Mouse (Mus musculus) forebrain, embryonic 14.5 days (tissue): ENCODE measurements at regions not wholly inside any gene's neighbourhood (a gene's known extent, or its start where the extent isn't known, plus 50 kb on each side); places are given as distances from the start of the nearest gene placed in this dataset.

Experiments used
- ATAC-seq: fragments of 200-750 bp; cut with Nextera tagmentation; 2 replicates; pipeline ENCODE4 v1.8.0; 2017; ENCODE audit warnings: mild to moderate bottlenecking, moderate library complexity
- DNase-seq: peaks from one replicate; pipeline ENCODE4 v3.0.0-alpha.2; 2015; ENCODE audit warnings: low spot score
- H3K27ac ChIP-seq: fragments of 300-500 bp; sonication (generic); 2 replicates; pipeline ENCODE4 v1.5.1; 2014; ENCODE audit warnings: low read depth, mild to moderate bottlenecking, control low read depth, low read length, moderate library complexity
- H3K27me3 ChIP-seq: fragments of 300-500 bp; sonication (generic); replicated peaks from 2 replicates; pipeline ENCODE4 v1.6.1; 2014; ENCODE audit warnings: low read length, control low read depth, mixed read lengths; ENCODE audit not compliant: control insufficient read depth, insufficient read depth
- H3K36me3 ChIP-seq: fragments of 300-500 bp; sonication (generic); 2 replicates; pipeline ENCODE4 v1.6.1; 2014; ENCODE audit warnings: low read length, control low read depth; ENCODE audit not compliant: control insufficient read depth, insufficient read depth
- H3K4me1 ChIP-seq: fragments of 300-500 bp; sonication (generic); 2 replicates; pipeline ENCODE4 v1.6.1; 2014; ENCODE audit warnings: antibody characterized with exemption, low read length, control low read depth; ENCODE audit not compliant: control insufficient read depth, insufficient read depth
- H3K4me2 ChIP-seq: fragments of 300-500 bp; sonication (generic); 2 replicates; pipeline ENCODE4 v1.6.1; 2014; ENCODE audit warnings: mild to moderate bottlenecking, control low read depth, low read length
- H3K4me3 ChIP-seq: fragments of 300-500 bp; sonication (generic); 2 replicates; pipeline ENCODE4 v1.5.1; 2014; ENCODE audit warnings: low read depth, low read length, control low read depth
- H3K9ac ChIP-seq: fragments of 300-500 bp; sonication (generic); 2 replicates; pipeline ENCODE4 v1.6.1; 2014; ENCODE audit warnings: mild to moderate bottlenecking, low read length, control low read depth, moderate library complexity
- H3K9me3 ChIP-seq: fragments of 300-500 bp; sonication (generic); replicated peaks from 2 replicates; pipeline ENCODE4 v1.6.1; 2016; ENCODE audit warnings: low read length, control low read depth, mixed read lengths; ENCODE audit not compliant: control insufficient read depth
- WGBS: fragments of 180-500 bp; shearing (Covaris S2); extraction: QIAGEN DNeasy Blood & Tissue Kit; methylation state at CpG from one replicate; pipeline ENCODE4 v1.1.7; 2014; 5-methylcytosine and 5-hydroxymethylcytosine counted together

DNA sequence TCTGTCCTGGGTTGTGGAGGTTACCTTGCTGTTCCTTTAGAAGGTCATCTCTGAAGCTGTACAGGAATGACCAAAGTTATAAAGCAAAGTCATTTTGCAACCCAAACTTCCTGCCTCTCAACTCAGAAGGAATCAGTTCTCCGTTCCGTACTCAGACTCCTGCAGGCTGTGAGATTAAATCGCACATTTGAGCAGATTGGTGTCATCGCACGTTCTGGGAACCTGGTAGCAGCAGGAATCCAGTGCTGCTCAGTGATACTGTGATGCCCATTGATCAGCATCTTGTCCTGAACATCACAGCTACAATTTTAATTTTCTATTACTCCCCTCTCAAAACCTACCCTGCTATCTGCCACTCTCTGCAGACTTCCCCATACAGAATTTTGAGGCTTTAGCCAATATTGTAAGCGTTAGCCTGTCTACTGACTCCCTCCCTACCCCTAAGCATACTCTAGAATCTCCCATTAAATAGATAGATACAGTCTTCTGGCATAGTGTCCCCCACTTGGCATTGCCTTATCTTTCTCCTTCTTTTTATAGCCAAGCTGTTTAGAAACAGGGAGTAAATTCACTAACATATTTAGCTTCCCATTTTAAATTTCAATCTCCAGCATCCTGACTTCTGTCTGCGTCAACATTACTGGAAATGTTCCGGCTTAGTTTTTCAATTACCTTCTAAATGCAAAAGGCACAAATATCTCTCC is 482.1 kb downstream of the Cntnap4 start:
- 84% methylated on average over 8 of the region's 8 CpGs for whole genome bisulfite sequencing
- Histone ChIP-seq H3K4me3 (no peak overlapping the region), H3K9ac (no peak overlapping the region), H3K27me3 (no peaks in the 10 kb centered on the region), H3K4me2 (no peak overlapping the region), H3K9me3 (no peaks in the 10 kb centered on the region), H3K27ac (no peak overlapping the region), H3K4me1 (no peaks in the 10 kb centered on the region), H3K36me3 (no peaks in the 10 kb centered on the region)
- DNase-seq (peak; percentile 42), ATAC-seq (no peak)

DNA sequence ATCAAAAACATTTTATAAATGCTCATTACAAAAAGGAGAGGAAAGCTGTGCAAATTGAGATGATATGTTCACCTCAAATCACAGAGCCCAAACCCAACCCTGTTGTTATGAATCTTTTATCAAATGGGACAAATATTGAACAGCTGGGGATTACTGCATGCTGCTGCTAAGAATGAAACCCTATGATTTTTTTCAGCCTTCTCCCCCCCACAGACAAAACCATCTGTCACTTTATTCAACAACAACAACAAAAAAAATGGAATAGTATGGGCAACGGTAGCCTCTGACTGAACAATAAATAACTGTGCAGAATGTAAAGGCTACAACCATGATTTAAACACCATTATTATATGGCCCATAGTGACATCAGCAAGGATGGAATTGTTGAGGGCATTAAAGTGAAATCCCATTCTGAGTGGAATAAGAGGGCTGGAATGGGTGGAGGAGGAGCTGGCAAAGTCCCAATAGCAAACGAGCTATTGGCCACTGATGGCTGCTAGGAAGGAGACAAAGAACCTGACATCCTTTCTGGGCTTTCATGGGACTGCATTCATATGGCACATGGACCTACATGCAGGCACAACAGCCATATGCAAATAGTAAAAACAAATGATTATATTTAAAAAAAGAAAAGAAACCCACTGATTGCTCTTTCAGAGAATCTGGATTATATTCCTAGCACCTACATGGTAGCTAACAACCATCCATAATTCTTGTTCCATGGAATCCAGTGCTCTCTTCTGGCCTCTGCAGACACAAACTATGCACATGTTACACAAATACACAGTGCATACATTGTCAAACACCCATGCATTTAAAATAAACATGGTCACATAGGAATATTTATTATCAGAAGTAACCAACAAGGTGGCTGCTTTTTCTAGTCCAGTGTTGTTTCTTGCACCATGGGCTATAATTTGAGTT is 495.7 kb downstream of the Cntnap4 start:
- Histone ChIP-seq H3K4me2 (no peak overlapping the region), H3K27me3 (no peaks in the 10 kb centered on the region), H3K27ac (peak overlapping the region; percentile 61), H3K36me3 (no peaks in the 10 kb centered on the region), H3K9ac (no peak overlapping the region), H3K9me3 (no peaks in the 10 kb centered on the region), H3K4me3 (no peak overlapping the region), H3K4me1 (no peaks in the 10 kb centered on the region)
- ATAC-seq (peak; percentile 91), DNase-seq (peak; percentile 85)
- 9% methylated on average over 2 of the region's 2 CpGs for WGBS

DNA sequence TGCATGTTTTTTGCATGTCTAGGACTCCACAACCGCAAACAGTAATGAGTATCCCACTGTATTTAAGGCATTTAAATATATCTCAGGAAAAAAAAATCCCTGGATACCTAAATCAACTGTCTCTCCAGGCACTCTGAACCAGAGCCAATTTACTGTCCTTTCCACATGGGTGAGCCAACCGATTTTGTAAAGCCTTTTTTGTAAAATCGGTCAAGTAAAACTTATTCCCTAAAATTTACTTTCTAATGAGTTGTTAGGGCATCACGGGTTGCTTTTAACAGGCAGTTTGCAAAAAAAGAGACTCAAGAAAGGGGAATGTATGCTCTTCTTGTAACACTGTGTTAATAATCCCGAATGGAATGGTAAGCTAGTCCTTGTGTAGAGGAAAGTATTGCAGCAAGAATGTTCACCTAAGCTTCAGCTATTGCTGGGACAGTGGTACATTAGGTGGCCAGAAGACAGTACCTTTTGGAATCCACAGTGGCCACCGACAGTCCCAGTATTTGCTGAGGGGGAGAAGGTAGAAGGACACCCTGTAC is 496.4 kb downstream of the Cntnap4 start:
- Histone ChIP-seq H3K4me3 (no peak overlapping the region), H3K4me2 (no peak overlapping the region), H3K4me1 (no peaks in the 10 kb centered on the region), H3K9ac (no peak overlapping the region), H3K9me3 (no peaks in the 10 kb centered on the region), H3K27me3 (no peaks in the 10 kb centered on the region), H3K36me3 (no peaks in the 10 kb centered on the region), H3K27ac (peak overlapping the region; percentile 61)
- 23% methylated on average over 6 of the region's 6 CpGs for WGBS
- peak; percentile 64 for ATAC-seq
- peak; percentile 83 for DNase-seq

DNA sequence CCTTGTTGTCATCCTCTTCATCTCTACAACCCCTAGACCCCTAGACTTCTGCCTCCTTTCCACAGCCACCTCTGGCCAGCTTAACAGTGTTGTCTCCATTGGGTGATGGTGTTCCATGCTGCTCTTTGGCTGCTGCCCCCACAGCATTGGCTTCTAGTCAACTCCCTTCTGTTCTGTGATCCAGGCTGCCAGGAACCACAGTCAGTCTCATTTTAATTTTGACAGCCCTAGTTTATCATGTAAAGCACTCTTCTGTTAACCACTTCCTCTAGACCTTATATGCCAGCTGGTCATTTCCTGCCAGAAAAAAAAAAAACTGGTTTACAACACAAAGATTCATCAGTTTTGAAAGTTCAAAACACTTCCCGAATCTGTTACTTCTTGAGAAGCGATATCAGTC is 514.1 kb downstream of the Cntnap4 start:
- Histone ChIP-seq H3K9me3 (no peaks in the 10 kb centered on the region), H3K4me3 (no peak overlapping the region), H3K9ac (no peak overlapping the region), H3K4me1 (no peaks in the 10 kb centered on the region), H3K27me3 (no peaks in the 10 kb centered on the region), H3K27ac (no peak overlapping the region), H3K4me2 (no peak overlapping the region), H3K36me3 (no peaks in the 10 kb centered on the region)
- 95% methylated on average over 2 of the region's 2 CpGs for WGBS
- DNase-seq (peak; percentile 16), ATAC-seq (no peak)

DNA sequence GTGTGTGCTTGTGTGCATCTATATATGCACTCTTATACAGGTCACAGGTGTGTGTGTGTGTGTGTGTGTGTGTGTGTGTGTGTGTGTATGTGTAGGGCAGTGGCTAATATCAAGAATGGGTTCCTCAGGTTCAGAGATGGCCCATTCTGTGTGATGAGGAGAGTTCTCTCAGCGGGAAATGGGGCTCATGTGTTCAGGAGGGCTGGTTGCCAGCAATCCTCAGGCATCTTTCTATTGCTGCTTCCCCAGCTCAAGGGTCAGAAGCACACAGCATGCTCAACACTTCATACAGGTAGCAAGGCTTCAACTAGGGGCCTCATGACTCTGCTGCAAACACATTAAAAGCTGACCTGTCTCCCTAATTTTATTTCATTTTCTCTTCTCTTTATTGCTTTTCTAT is 517.7 kb downstream of the Cntnap4 start:
- H3K4me3 ChIP-seq, result no peak overlapping the region
- no peak overlapping the region for H3K9ac ChIP-seq
- no peak for DNase-seq
- no peak overlapping the region for H3K27ac ChIP-seq
- no peaks in the 10 kb centered on the region for H3K9me3 ChIP-seq
- peaks cover 2% of the 10 kb centered on the region; the same call in 1 of the 2 replicates for H3K4me1 ChIP-seq
- 75% methylated on average over 1 of the region's 1 CpGs for WGBS
- ATAC-seq, result no peak
- no peaks in the 10 kb centered on the region for H3K27me3 ChIP-seq
- no peaks in the 10 kb centered on the region for H3K36me3 ChIP-seq
- no peak overlapping the region for H3K4me2 ChIP-seq

DNA sequence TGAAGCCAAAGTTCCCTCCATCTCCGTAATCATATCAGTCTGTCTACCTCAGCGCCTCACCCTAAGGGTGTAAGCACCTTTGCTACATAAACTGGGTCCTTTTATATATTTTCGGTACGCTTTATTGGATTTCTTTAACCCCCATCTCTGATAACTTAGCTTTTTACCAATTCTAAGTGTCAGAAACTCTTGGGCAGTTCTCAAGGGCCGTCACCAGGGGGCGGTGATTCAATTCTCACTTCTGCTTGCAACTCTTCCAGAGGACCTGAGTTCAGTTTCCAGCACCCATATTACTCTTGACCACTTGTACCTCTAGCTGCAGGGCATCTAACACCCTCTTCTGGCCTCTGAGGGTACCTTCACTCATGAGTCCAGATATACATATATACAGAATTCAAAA is 523.7 kb upstream of the Mon1b start:
- Histone ChIP-seq H3K36me3 (no peaks in the 10 kb centered on the region), H3K4me1 (no peaks in the 10 kb centered on the region; the same call in 1 of the 2 replicates), H3K27me3 (no peaks in the 10 kb centered on the region), H3K9ac (no peak overlapping the region), H3K27ac (no peak overlapping the region), H3K9me3 (no peaks in the 10 kb centered on the region), H3K4me2 (no peak overlapping the region), H3K4me3 (no peak overlapping the region)
- WGBS, result 69% methylated on average over 6 of the region's 6 CpGs
- no peak for ATAC-seq
- no peak for DNase-seq

DNA sequence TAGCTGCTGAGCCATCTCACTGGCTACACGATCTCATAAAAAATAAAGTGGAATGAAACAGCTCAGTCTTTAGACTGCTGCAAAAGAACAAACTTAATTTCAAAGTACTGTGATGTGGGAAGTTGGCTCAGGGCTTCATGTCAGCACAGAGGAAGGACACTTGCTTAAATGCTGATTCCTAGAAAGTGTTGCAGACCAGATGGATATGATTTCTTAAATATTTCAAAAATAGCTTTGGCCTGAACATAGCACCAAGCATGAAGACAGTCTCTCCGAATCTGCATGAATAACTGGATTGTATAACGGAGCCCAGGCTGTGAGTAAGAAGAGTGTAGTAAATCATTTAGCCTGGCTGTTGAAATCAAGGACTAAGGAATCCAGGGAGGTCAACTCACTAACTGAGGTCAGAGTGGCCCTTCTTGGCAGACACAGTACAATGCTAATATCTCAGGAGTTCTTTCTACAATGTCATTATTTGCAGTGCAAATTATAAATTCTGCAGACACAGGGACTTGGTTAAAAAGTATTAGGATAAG is 521.2 kb upstream of the Mon1b start:
- Histone ChIP-seq H3K9me3 (no peaks in the 10 kb centered on the region), H3K9ac (no peak overlapping the region), H3K4me3 (no peak overlapping the region), H3K27ac (no peak overlapping the region), H3K36me3 (no peaks in the 10 kb centered on the region), H3K27me3 (no peaks in the 10 kb centered on the region), H3K4me2 (no peak overlapping the region), H3K4me1 (no peaks in the 10 kb centered on the region; the same call in 1 of the 2 replicates)
- DNase-seq, result no peak
- whole genome bisulfite sequencing, result 90% methylated on average over 3 of the region's 3 CpGs
- no peak for ATAC-seq

DNA sequence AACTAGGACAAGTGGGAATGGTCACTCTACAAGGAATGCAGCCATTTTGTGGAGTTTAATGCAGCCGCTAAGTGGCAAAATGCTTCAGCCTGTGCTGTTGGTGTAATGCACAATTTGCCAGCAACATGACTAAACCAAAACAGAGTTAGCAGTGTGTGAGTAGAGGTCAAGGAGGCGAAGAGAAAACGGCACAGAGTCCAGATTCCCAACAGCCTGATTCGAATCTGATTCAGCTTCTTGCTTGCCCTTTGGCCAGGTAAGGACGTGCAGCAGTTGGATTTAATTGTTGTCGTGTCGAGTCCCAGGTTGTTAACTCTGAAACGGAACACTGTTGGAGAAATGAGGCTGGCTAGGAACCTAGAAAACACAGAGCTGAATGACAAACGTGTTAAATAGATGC is 518.1 kb upstream of the Mon1b start:
- no peaks in the 10 kb centered on the region for H3K4me1 ChIP-seq
- H3K27ac ChIP-seq, result no peak overlapping the region
- ATAC-seq (no peak), DNase-seq (no peak)
- WGBS, result 90% methylated on average over 9 of the region's 9 CpGs
- H3K9ac ChIP-seq, result no peak overlapping the region
- no peaks in the 10 kb centered on the region for H3K27me3 ChIP-seq
- no peak overlapping the region for H3K4me2 ChIP-seq
- H3K4me3 ChIP-seq, result no peak overlapping the region
- H3K9me3 ChIP-seq, result no peaks in the 10 kb centered on the region
- H3K36me3 ChIP-seq, result no peaks in the 10 kb centered on the region
